ENCODE assay signal across 9 mouse cellular contexts in the genomic region with DNA sequence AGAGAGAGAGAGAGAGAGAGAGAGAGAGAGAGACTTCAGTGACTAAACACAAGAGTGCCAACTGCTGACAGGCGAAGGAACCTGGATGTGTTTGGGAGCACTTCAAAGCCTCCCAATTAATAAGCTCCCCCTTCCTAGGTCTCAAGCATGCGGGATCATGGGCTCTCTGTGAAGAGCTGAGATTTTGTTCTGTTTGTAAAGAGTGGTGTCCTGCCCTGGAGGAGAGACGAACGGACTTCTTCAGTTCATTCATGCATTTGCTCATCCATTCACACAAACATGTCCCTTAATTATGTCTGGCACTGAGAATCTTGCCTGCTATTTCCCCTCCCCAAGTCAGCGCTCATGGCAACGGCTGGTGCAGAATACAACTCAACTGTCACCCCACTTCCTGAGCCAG. TPM values are rescaled to one million over a fixed set of nuclear protein-coding genes. Genes with fewer than 3 reads are reported as not detected.
DNase-seq lines count a peak whose midpoint lies in the region; ATAC-seq lines count a peak whose summit lies in the region.
"Had no signal": no experiment of that assay in that cellular context is flagged by ENCODE, and none has a peak within 500 bp of the region (broad histone marks: within the 10 kb centered on the region; RNA-seq: fewer than 3 reads in every experiment).

No protein-coding gene starts in this region.

- peak; percentile 20 for DNase-seq in layer of hippocampus, adult 11-12 months (ENCODE audit: low spot score)
- no peak for DNase-seq in layer of hippocampus, adult 9-10 months (ENCODE audit: low spot score)
- peak; percentile 52 for DNase-seq in forebrain, embryonic 11.5 days (ENCODE audit: low spot score)
- peak; percentile 25 to 39 for DNase-seq in left cerebral cortex, postnatal 25 days (ENCODE audit: low spot score in 2 of 2)
- DNase-seq in retina, postnatal 1 day, result peak; percentile 67
- DNase-seq in gastrocnemius, postnatal 14 days, result no peak
- no peak for DNase-seq in yolk sac, embryonic 10.5 days (ENCODE audit: low spot score)

- no peaks in the 10 kb centered on the region for H3K27me3 ChIP-seq in forebrain, embryonic 11.5 days (ENCODE audit: control insufficient read depth, insufficient read depth, low read length)
- peaks cover 56% of the 10 kb centered on the region for H3K27me3 ChIP-seq in liver, embryonic 12.5 days (replicated peaks)

- intact Hi-C loops in left cerebral cortex, postnatal 25 days (cut with DNase I), result loop anchor here (2.0 to 10.0 kb wide), 4 partner anchors 128 to 1815 kb away; no protein-coding TSS in a partner anchor
- intact Hi-C loops in gastrocnemius, postnatal 14 days (cut with DNase I; ENCODE audit: low total_unique reads), result no loop called here

- peak overlapping the region; percentile 66 for H3K4me3 ChIP-seq in forebrain, embryonic 11.5 days (ENCODE audit: low read depth, low read length)
- H3K4me3 ChIP-seq in liver, embryonic 12.5 days, result no peak overlapping the region
- H3K4me3 ChIP-seq: myocyte had no signal

- peak overlapping the region; percentile 57; the same call in 1 of the 2 replicates for H3K9ac ChIP-seq in forebrain, embryonic 11.5 days (ENCODE audit: low read length)
- no peak overlapping the region for H3K9ac ChIP-seq in liver, embryonic 12.5 days

- H3K9me3 ChIP-seq in forebrain, embryonic 11.5 days (ENCODE audit: control insufficient read depth, low read length), result no peaks in the 10 kb centered on the region
- no peaks in the 10 kb centered on the region for H3K9me3 ChIP-seq in liver, embryonic 12.5 days (replicated peaks)

- no peaks in the 10 kb centered on the region for H3K36me3 ChIP-seq in forebrain, embryonic 11.5 days (ENCODE audit: control insufficient read depth, insufficient read depth, low read length)
- no peaks in the 10 kb centered on the region for H3K36me3 ChIP-seq in liver, embryonic 12.5 days

- ATAC-seq in forebrain, embryonic 11.5 days (replicated peaks; ENCODE audit: low FRiP score), result no peak
- ATAC-seq in liver, embryonic 12.5 days, result no peak

- 0% methylated on average over 6 of the region's 6 CpGs for WGBS in forebrain, embryonic 11.5 days
- 4% methylated on average over 6 of the region's 6 CpGs for WGBS in liver, embryonic 12.5 days (ENCODE audit: insufficient replicate concordance)

- no peaks in the 10 kb centered on the region; the same call in 1 of the 2 replicates for H3K4me1 ChIP-seq in forebrain, embryonic 11.5 days (replicated peaks; ENCODE audit: control insufficient read depth, insufficient read depth, low read length)
- H3K4me1 ChIP-seq in liver, embryonic 12.5 days, result no peaks in the 10 kb centered on the region

- no peak overlapping the region for H3K27ac ChIP-seq in forebrain, embryonic 11.5 days (ENCODE audit: low read depth, low read length)
- H3K27ac ChIP-seq in liver, embryonic 12.5 days, result no peak overlapping the region

- H3K4me2 ChIP-seq in forebrain, embryonic 11.5 days (ENCODE audit: low read depth, low read length, severe bottlenecking), result peak overlapping the region; percentile 93
- H3K4me2 ChIP-seq in liver, embryonic 12.5 days, result no peak overlapping the region

RNA-seq across cellular contexts. Expression of a gene that starts 2.3 kb away (rescaled TPM):
- 4.7 and 6.8 TPM in 2 replicates for polyA plus RNA-seq in forebrain, embryonic 11.5 days (2014; fragmentation: Nextera tagmentation; extraction: Ambion mirVana)
- total RNA-seq in left cerebral cortex, postnatal 25 days (2021), result 10 to 100 TPM; 50.8 to 59.4 TPM
- total RNA-seq in gastrocnemius, postnatal 14 days (2021), result under 1 TPM; 0.09 to 0.49 TPM
- 0.06 and 0.14 TPM in 2 replicates for polyA plus RNA-seq in liver, embryonic 12.5 days (2016; fragmentation: Nextera tagmentation; extraction: Ambion mirVana)
- polyA plus RNA-seq: myocyte had no signal

Comparison
In these comparisons a context has a peak if more than half of its experiments do, and no peak if none do; other contexts are left out.
1. DNase-seq: peak in layer of hippocampus, adult 11-12 months (single experiment), forebrain, embryonic 11.5 days (single experiment), left cerebral cortex, postnatal 25 days (2 of 2) and retina, postnatal 1 day (single experiment); none in layer of hippocampus, adult 9-10 months (single experiment), gastrocnemius, postnatal 14 days (single experiment) and yolk sac, embryonic 10.5 days (single experiment).
2. RNA of a gene that starts 2.3 kb away (total RNA-seq): 50.8 to 59.4 TPM in left cerebral cortex, postnatal 25 days; 0.09 to 0.49 TPM in gastrocnemius, postnatal 14 days; every median in the first group is over 10 times any median in the second.